Mouse (Mus musculus): ENCODE data around the gene Cyp21a1. TPM values are rescaled to one million over a fixed set of nuclear protein-coding genes. Genes with fewer than 3 reads are reported as not detected.
"Not testable (repeated sequence)": the region's sequence is repeated elsewhere in the genome, so short reads cannot be mapped to it uniquely, and the experiment has no call there.

The Cyp21a1 gene
- total RNA-seq, 1 experiment, result 0.27 TPM

DNA sequence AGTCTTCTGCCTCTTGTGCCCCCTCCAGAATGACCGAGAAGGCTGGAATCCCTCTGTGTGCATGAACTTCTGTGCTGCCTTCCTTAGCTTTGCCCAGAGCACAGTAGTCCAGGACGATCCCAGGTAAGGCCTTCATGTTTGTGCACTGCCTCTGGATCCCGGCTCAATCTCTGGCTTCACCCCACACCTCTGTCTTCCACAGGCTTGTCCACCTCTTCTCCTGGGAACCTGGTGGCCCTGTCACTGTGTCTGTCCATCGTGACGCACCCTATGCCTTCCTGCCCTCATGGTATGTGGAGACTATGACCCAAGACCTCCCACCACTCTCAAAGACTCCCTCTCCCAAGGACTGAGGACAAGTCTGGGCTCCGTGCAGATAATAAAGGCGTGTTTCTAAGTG, 34.4 kb upstream of the Cyp21a1 start:
- H3K36me3 ChIP-seq (ENCODE audit: control insufficient read depth, insufficient read depth, low read length, poor library complexity, severe bottlenecking), result peaks cover 28% of the 10 kb centered on the region
- in situ Hi-C loops (cut with MboI; ENCODE audit: low sequenced_read_pairs in 2 of 2, unreplicated experiment in 2 of 2), result no loop called here

DNA sequence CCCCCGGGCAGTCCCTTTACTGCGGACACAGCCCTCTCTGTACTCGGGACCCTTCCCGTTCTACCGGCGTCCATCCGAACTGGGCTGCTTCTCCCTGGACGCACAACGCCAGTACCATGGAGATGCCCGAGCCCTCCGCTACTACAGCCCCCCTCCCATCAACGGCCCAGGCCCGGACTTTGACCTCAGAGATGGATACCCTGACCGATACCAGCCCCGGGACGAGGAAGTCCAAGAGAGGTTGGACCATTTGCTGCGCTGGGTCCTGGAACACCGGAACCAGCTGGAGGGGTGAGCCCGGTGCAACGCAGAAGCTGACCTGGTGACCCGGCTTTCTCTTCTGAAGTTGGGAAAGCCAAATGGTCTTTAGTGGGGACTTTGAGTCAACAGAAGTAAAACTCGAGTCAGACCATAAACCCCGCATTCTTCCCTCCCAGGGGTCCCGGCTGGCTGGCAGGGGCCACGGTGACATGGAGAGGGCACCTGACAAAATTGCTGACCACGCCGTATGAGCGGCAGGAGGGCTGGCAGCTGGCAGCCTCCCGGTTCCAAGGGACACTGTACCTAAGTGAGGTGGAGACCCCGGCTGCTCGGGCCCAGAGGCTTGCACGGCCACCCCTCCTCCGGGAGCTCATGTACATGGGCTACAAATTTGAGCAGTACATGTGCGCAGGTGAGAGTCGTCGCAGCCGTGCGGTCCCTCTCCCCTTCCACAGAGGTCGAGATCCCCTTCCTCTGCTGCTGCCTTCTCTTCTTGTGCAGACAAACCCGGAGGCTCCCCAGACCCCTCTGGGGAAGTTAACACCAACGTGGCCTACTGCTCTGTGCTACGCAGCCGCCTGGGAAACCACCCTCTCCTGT, 33.3 kb upstream of the Cyp21a1 start:
- peak overlapping the region; percentile 87 for H3K9ac ChIP-seq (ENCODE audit: insufficient read depth, low read depth, low read length, poor library complexity, severe bottlenecking)
- peaks cover 0 to 6% of the 10 kb centered on the region in 2 experiments; a peak in 1 of 4 replicates for H3K4me1 ChIP-seq (ENCODE audit: control insufficient read depth in 2 of 2, insufficient read depth in 2 of 2, low read length in 2 of 2, poor library complexity in 1 of 2)
- no peaks in the 10 kb centered on the region for H3K9me3 ChIP-seq (ENCODE audit: control insufficient read depth, insufficient read depth, low read depth, low read length)
- peaks cover 28% of the 10 kb centered on the region for H3K36me3 ChIP-seq (ENCODE audit: control insufficient read depth, insufficient read depth, low read length, poor library complexity, severe bottlenecking)
- H3K4me3 ChIP-seq (ENCODE audit: insufficient read depth in 1 of 2, low read depth in 1 of 2, low read length in 2 of 2, poor library complexity in 1 of 2, severe bottlenecking in 1 of 2), result peak overlapping the region; percentile 82 to 84
- TF ChIP-seq ZC3H11A (IDR thresholded peaks at IDR 0.05; ENCODE audit: borderline replicate concordance, low read depth, low read length) (no peak), HCFC1 (IDR thresholded peaks at IDR 0.05; ENCODE audit: borderline replicate concordance, insufficient read depth, low read length) (no peak), ZNF384 (IDR thresholded peaks at IDR 0.05; ENCODE audit: low read depth, low read length) (no peak), MAFK (IDR thresholded peaks at IDR 0.05; ENCODE audit: insufficient read depth, low read depth, low read length) (no peak), CHD2 (IDR thresholded peaks at IDR 0.05; ENCODE audit: low read depth, low read length) (no peak)
- no peak overlapping the region for H3K27ac ChIP-seq (ENCODE audit: insufficient read depth, low read depth, low read length, poor library complexity, severe bottlenecking)
- in situ Hi-C loops (cut with MboI; ENCODE audit: low sequenced_read_pairs in 2 of 2, unreplicated experiment in 2 of 2), result no loop called here
- DNase-seq (ENCODE audit: low read depth, low spot score), result no peak

More for the DNA sequence above, 34.4 kb upstream of the Cyp21a1 start:
- H3K9ac ChIP-seq (ENCODE audit: insufficient read depth, low read depth, low read length, poor library complexity, severe bottlenecking), result no peak overlapping the region
- no peak overlapping the region for H3K27ac ChIP-seq (ENCODE audit: insufficient read depth, low read depth, low read length, poor library complexity, severe bottlenecking)
- no peak overlapping the region for H3K4me3 ChIP-seq (ENCODE audit: insufficient read depth in 1 of 2, low read depth in 1 of 2, low read length in 2 of 2, poor library complexity in 1 of 2, severe bottlenecking in 1 of 2)
- TF ChIP-seq ZC3H11A (IDR thresholded peaks at IDR 0.05; ENCODE audit: borderline replicate concordance, low read depth, low read length) (no peak), ZNF384 (IDR thresholded peaks at IDR 0.05; ENCODE audit: low read depth, low read length) (no peak), MAFK (IDR thresholded peaks at IDR 0.05; ENCODE audit: insufficient read depth, low read depth, low read length) (no peak), HCFC1 (IDR thresholded peaks at IDR 0.05; ENCODE audit: borderline replicate concordance, insufficient read depth, low read length) (no peak), CHD2 (IDR thresholded peaks at IDR 0.05; ENCODE audit: low read depth, low read length) (no peak)
- peaks cover 0 to 6% of the 10 kb centered on the region in 2 experiments; a peak in 1 of 4 replicates for H3K4me1 ChIP-seq (ENCODE audit: control insufficient read depth in 2 of 2, insufficient read depth in 2 of 2, low read length in 2 of 2, poor library complexity in 1 of 2)
- H3K9me3 ChIP-seq (ENCODE audit: control insufficient read depth, insufficient read depth, low read depth, low read length), result no peaks in the 10 kb centered on the region
- DNase-seq (ENCODE audit: low read depth, low spot score), result no peak

DNA sequence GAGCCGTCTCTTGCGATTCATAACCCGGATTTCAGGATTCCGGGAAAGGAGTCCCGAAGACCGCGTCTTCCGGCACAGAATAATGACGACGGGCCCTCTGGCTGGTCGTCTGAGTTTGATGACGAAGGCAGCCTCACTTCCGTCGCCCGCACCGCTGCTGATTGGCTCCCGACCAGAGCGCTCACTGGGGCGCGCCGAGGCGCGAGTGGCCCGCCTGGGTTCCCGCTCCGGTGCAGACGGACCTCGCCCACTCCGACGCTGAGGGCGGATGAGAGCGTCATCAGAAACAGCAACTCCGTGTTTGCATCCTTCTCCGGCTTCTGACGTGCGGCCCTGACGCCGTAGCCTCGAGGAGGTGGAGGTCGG, 32.5 kb upstream of the Cyp21a1 start, which contains the start of the genes Stk19 and Dxo:
TSS of gene Stk19 (minus strand) at position 90 of the 366 bp plus-strand sequence.
TSS of gene Dxo (plus strand) at position 164 of the 366 bp plus-strand sequence.
- DNase-seq (ENCODE audit: low read depth, low spot score), result peak; percentile 94
- Histone ChIP-seq H3K36me3 (ENCODE audit: control insufficient read depth, insufficient read depth, low read length, poor library complexity, severe bottlenecking) (peaks cover 31% of the 10 kb centered on the region), H3K9me3 (ENCODE audit: control insufficient read depth, insufficient read depth, low read depth, low read length) (no peaks in the 10 kb centered on the region), H3K9ac (ENCODE audit: insufficient read depth, low read depth, low read length, poor library complexity, severe bottlenecking) (peak within 1 kb of the TSS; percentile 87), H3K27ac (ENCODE audit: insufficient read depth, low read depth, low read length, poor library complexity, severe bottlenecking) (no peak within 1 kb of the TSS), H3K4me3 (ENCODE audit: insufficient read depth in 1 of 2, low read depth in 1 of 2, low read length in 2 of 2, poor library complexity in 1 of 2, severe bottlenecking in 1 of 2) (peak within 1 kb of the TSS; percentile 82 to 84), H3K4me1 (ENCODE audit: control insufficient read depth in 2 of 2, insufficient read depth in 2 of 2, low read length in 2 of 2, poor library complexity in 1 of 2) (peaks cover 0 to 6% of the 10 kb centered on the region in 2 experiments; a peak in 1 of 4 replicates)
- TF ChIP-seq MAFK (IDR thresholded peaks at IDR 0.05; ENCODE audit: insufficient read depth, low read depth, low read length), result no peak
- 0 out of 2 replicates have a peak, but pooled peaks have one; percentile 28 for TF ChIP-seq ZC3H11A (IDR thresholded peaks at IDR 0.05; ENCODE audit: borderline replicate concordance, low read depth, low read length)
- peak; percentile 83 for TF ChIP-seq HCFC1 (IDR thresholded peaks at IDR 0.05; ENCODE audit: borderline replicate concordance, insufficient read depth, low read length)
- TF ChIP-seq ZNF384 (IDR thresholded peaks at IDR 0.05; ENCODE audit: low read depth, low read length), result no peak
- TF ChIP-seq CHD2 (IDR thresholded peaks at IDR 0.05; ENCODE audit: low read depth, low read length), result no peak
- in situ Hi-C loops (cut with MboI; ENCODE audit: low sequenced_read_pairs in 2 of 2, unreplicated experiment in 2 of 2), result no loop called here

DNA sequence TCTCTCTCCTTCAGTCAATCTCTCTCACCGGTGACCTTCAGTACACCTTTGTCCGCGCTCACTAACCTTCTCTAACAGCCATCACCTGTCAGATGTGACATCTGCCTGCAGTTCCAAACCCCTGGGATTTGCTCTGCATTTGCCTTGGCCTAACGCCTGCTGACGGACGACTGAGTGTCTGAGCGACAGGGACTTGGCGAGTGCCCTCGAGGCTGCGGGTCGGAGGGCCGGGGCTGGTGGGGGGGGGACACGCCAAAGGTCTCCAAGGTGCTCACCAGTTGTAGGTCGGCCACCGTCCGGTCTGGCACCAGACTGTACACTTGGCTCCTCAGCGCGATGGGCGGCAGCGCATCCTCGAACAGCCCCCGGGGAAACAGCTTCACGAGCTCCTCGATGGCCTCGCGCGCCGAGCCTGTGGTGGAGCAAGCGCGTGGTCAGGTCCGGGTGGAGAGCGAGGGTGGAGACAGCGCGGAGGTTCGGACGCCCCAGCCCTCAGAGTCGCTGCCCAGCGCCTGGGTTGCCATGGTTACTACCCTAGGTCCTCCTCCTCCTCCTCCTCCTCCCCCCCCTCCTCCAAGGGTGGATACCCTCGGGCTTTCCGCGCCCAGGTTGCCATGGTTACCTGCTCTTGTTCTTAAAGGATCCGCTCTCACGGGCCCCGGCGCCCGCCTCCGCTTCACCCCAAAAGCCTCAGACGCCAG, 31.9 kb upstream of the Cyp21a1 start:
- Histone ChIP-seq H3K9me3 (ENCODE audit: control insufficient read depth, insufficient read depth, low read depth, low read length) (no peaks in the 10 kb centered on the region), H3K4me1 (ENCODE audit: control insufficient read depth in 2 of 2, insufficient read depth in 2 of 2, low read length in 2 of 2, poor library complexity in 1 of 2) (peaks cover 0 to 6% of the 10 kb centered on the region in 2 experiments; a peak in 1 of 4 replicates), H3K27ac (ENCODE audit: insufficient read depth, low read depth, low read length, poor library complexity, severe bottlenecking) (no peak overlapping the region), H3K4me3 (ENCODE audit: insufficient read depth in 1 of 2, low read depth in 1 of 2, low read length in 2 of 2, poor library complexity in 1 of 2, severe bottlenecking in 1 of 2) (peak overlapping the region; percentile 82 to 84), H3K36me3 (ENCODE audit: control insufficient read depth, insufficient read depth, low read length, poor library complexity, severe bottlenecking) (peaks cover 29% of the 10 kb centered on the region), H3K9ac (ENCODE audit: insufficient read depth, low read depth, low read length, poor library complexity, severe bottlenecking) (peak overlapping the region; percentile 80)
- in situ Hi-C loops (cut with MboI; ENCODE audit: low sequenced_read_pairs in 2 of 2, unreplicated experiment in 2 of 2), result no loop called here
- TF ChIP-seq ZNF384 (IDR thresholded peaks at IDR 0.05; ENCODE audit: low read depth, low read length) (no peak), MAFK (IDR thresholded peaks at IDR 0.05; ENCODE audit: insufficient read depth, low read depth, low read length) (no peak), CHD2 (IDR thresholded peaks at IDR 0.05; ENCODE audit: low read depth, low read length) (no peak), ZC3H11A (IDR thresholded peaks at IDR 0.05; ENCODE audit: borderline replicate concordance, low read depth, low read length) (no peak), HCFC1 (IDR thresholded peaks at IDR 0.05; ENCODE audit: borderline replicate concordance, insufficient read depth, low read length) (no peak)
- DNase-seq (ENCODE audit: low read depth, low spot score), result peak; percentile 53

DNA sequence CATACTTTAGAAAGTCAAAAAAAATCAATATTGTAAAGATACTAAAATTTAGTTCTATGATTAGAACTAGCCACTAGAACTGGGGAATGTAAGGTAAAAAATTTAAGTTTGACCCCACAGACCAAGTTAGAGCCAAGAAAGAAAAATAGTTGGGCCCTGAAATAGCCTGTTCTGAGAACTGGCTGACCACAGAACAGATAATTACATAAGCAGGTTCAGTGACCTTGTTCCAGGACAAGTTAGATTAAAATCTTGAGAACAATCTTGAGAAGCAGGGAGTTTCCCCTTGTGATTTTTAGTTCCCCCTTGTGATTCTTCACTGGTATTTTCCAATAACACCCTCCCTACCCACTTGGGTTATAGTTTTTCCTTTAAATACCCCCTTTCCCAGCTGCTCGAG, 26.4 kb upstream of the Cyp21a1 start:
- H3K36me3 ChIP-seq (ENCODE audit: control insufficient read depth, insufficient read depth, low read length, poor library complexity, severe bottlenecking); H3K9me3 ChIP-seq (ENCODE audit: control insufficient read depth, insufficient read depth, low read depth, low read length); H3K4me3 ChIP-seq (ENCODE audit: insufficient read depth in 1 of 2, low read depth in 1 of 2, low read length in 2 of 2, poor library complexity in 1 of 2, severe bottlenecking in 1 of 2); in situ Hi-C loops (cut with MboI; ENCODE audit: low sequenced_read_pairs in 2 of 2, unreplicated experiment in 2 of 2); H3K9ac ChIP-seq (ENCODE audit: insufficient read depth, low read depth, low read length, poor library complexity, severe bottlenecking); H3K27ac ChIP-seq (ENCODE audit: insufficient read depth, low read depth, low read length, poor library complexity, severe bottlenecking); H3K4me1 ChIP-seq (ENCODE audit: control insufficient read depth in 2 of 2, insufficient read depth in 2 of 2, low read length in 2 of 2, poor library complexity in 1 of 2); DNase-seq (ENCODE audit: low read depth, low spot score): not testable (repeated sequence)

Measured in ES-E14 (cell line).